Mouse (Mus musculus) left cerebral cortex, adult 18-20 months (tissue): Measurements from ENCODE around the gene Kcnk4. TPM values are rescaled to one million over a fixed set of nuclear protein-coding genes. Genes with fewer than 3 reads are reported as not detected.

Experiments
- DNase-seq, 2 experiments: peaks; one replicate each; pipeline ENCODE4 v3.0.0; 2021 to 2022; ENCODE audit warnings: low spot score in 2 of 2, mixed read lengths in 1 of 2
- long read RNA-seq, 2 experiments: library from polyadenylated mRNA; stranded (forward); transcript quantifications; one replicate each; pipeline ENCODE4 v2.0.0; 2021
- total RNA-seq, 2 experiments: library from RNA; stranded (reverse); gene quantifications; 2 replicates each; pipeline ENCODE4 v1.2.3; 2021

Kcnk4 gene
- 10 to 100 TPM; 29.2 to 37.4 TPM for total RNA-seq
- long read RNA-seq, experiment 1, partial matches to known transcripts = 8 of 41 reads
- long read RNA-seq, experiment 1, other reads (novel, unspliced or antisense) = 25 of 41 reads
- long read RNA-seq, experiment 2, partial matches to known transcripts = 6 of 23 reads
- long read RNA-seq, experiment 2, other reads (novel, unspliced or antisense) = 14 of 23 reads

DNA sequence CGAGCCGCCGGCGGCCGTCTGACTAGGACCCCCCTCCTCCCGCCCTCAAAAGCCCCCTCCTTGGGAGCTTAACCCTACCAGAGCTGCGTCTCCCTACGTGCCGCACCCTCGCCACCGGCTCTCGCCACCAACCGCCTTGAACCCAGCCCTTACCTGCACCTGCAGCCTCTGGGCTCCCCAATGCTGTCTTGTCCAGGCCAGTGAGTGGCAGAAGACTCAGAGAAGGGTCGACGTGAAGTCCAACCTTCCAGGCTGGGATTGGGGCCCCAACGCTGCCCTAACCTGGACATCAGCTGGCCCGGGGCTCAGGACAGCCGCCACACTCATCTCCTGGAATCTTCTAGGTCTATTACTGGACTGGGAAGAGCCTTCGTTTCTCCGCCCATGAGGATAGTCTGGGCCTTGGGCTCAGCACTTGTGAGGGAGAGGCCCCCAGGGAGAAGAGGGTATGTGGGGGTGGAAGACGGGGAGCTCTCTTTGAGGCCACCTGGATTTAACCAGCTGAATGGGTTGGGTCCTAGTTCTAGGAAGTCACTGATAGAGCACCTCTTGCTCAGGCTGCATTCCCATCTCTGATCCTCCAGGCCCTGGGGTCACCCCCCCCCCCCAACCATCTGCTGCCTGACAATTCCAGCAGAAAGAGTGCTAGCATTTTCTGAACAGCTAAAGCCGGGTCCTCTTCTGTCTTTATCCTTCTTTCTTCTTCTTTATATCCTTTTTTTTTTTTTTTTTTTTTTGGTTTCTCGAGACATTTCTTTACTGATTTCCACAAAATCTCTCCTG is at the start of gene Kcnk4:
Gene Kcnk4 (minus strand): TSS at position 321 of the 783 bp plus-strand sequence.
- DNase-seq = no peak

DNA sequence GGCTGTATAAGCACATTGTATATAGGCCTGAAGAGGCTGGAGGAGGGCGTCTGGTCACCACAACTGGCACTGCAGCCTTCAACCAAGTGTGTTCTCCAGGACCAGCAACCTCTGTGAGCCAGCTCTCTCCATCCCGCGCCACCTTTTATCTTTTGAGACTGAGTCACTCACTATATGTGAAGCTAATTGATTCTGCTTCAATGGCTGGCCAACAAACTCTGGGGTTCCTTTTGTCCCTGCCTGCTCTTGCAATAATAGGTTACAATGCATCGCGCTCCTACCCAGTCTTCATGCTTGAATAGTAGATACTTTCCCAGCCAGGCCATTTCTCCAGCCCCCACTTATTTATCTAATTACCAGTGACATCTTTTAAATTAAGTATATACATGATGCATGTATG is 49.3 kb upstream of the Kcnk4 start:
- no peak for DNase-seq

DNA sequence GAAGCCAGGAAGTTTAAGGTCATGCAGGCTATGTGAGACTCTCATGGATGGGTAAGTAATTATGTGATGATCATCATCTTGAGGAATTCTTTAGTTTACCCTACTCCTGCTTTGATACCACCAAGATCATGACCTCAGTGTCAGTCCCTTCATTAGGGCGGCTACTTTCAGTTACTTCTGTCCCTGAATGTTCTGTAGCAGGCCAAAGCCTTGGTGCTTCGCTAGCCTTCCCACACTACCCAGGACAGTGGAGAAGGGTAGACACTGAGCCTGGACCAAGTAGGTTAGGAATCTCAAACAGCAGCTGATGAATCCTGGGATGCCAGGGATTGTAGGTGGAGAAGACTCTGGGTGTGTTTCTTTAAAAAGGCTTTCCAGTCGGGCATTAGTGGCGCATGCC is 47.1 kb upstream of the Kcnk4 start:
- DNase-seq = no peak

DNA sequence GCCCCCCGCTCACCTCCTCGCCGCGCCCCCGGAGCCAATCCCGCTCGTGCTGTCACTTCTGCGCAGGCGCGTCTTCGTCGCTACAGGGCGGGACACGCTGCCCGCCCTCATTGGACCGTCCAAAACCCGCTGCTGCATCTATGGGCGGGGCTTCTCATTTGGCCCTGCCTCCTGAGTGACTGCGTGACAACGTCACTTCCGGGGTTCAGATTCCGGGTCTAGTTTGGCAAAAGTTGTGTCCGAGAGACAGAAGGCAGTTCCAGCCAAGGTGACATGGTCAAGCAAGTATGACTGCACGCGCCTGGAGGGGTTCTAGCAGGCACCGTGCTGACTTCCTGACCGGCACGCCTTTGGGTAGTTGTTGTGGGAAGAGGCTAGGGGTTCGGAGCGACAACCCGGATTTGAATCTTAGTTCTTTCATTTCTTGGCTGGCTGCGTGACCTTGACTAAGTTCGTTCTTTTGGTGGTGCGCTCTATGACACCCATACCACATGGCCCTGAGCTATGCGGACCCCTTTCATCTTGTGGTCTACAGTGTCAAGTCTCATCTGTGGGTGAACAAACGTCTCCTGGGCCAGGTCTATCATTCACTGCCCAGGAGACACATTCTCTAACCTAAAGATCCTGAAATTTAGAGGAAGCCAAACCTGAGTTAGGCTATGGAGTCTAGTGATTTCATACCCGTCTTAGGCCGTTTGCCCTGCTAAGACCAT is 46.2 kb upstream of the Kcnk4 start, which contains the start of gene Fkbp2:
Gene Fkbp2 (minus strand): TSS at position 121 of the 713 bp plus-strand sequence.
- peak; percentile 98 to 99 for DNase-seq

DNA sequence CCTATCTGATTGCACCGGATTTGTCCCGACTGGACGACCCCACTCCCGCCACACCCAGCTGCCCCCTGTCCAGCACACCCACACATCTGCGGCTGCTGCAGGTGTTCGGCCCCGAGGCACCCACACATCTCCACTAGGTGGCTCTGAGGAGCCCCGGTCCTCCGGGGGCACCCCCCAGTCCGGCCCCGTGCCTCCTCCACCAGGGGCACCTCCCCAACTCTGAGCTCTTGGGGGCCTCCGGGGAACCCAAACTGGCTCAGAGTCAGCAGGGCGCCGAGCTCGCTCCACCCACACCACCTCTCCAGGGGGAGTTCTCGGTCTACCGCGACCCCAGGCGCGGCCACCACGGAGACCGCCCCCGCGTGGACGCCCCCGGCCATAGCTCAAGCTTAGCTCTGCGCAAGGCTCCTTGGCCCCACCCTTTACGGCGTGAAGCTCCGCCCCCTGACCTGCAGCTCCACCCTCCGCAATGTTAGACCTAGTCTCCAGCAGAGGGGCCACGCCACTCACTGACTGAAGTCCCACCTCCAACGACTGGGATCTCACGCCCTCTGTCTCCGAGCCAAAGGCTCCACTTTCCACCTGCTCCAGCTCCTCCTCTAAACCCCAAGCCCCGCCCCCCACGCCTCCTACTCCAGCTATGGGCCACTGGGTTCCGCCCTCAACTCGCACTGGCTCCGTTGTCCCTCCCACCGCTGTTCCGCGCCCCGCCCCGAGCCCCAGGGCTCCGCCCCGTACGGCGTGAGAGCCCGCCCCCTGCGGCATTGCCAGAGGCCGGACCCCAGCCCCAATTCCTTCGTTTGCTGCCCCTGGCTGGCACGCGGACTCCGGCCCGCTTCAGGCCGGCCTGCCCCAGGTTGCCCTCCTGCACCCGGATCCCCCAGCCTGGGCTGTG is 45.4 kb upstream of the Kcnk4 start:
- peak; percentile 99 for DNase-seq

DNA sequence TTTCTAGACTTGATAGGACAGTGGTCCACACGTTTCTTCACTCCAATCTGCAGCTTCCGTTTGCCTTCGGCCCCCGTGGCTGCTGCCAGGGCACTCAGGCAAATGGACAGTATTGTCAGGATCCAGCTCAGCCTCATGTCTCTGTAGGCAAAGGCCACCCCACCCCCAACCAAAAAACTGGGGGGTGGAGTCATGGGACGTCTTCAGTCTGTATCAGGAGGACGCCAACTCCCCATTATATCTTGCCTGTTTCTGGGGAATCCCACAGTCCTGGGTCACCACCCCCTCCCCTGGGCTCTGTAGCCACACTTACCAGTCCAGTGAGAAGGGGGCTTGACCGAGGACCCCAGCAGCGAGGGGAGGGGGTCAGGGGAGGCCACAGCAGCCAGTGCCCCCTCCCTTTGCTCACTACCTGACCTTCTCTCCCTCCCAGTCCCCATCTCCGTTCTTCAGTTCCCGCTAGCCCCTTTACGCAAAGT is 44.7 kb upstream of the Kcnk4 start:
- DNase-seq = peak; percentile 37 to 55

DNA sequence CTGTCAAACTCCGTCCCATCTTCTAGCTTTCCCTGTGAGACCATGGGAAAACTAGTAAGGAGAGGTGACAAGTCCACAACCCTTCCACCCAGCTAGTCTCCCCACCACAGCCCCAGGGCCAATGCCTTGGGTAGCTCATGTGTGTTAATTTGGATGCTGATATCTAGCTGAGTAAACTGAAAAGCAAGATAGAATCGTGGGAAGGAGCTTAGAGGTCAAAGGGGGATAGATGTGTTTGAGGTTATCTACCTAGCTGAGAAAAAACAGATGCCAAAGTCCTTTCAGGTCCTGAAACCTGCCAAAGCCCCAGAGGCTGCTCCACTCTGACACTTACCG is 44.3 kb upstream of the Kcnk4 start:
- no peak for DNase-seq

DNA sequence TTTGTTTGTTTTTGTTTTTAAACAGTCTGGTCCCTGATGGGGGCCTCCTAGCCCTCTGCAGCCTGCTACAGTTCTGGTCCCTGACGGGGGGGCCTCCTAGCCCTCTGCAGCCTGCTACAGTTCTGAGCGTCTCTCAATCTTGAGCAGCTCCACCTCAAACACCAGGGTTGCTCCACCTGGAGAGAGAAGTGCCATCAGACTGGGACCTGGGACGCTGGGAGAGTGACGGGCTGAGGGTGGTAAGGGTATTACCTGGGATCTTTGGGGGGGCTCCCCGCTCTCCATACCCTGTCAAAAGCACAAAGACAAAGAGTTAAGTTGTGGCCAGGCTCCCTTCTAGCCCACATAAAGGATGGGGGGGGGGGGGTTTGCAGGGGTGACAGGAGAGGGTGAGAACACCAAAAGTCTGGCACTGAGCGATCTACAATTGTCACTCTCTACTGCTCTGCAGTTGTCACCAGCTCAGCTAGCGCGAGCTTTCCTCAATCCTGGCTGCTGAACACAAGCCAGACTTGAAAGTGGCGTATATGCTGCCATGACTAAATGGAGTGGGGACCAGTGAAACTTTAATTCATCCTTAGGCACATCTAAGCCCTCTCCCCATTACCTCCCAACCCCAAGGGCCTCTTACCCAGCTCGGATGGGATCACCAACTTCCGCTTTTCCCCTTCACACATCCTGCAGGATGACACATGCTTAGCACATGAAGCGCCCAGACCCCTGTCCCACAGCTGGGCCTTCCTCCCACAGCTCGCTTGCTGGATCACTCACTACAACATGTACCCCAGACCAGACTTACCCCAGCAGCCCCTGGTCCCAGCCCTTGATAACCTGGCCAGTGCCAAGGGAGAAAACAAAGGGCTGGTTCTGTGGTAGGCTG is 43.7 kb upstream of the Kcnk4 start:
- DNase-seq = no peak

DNA sequence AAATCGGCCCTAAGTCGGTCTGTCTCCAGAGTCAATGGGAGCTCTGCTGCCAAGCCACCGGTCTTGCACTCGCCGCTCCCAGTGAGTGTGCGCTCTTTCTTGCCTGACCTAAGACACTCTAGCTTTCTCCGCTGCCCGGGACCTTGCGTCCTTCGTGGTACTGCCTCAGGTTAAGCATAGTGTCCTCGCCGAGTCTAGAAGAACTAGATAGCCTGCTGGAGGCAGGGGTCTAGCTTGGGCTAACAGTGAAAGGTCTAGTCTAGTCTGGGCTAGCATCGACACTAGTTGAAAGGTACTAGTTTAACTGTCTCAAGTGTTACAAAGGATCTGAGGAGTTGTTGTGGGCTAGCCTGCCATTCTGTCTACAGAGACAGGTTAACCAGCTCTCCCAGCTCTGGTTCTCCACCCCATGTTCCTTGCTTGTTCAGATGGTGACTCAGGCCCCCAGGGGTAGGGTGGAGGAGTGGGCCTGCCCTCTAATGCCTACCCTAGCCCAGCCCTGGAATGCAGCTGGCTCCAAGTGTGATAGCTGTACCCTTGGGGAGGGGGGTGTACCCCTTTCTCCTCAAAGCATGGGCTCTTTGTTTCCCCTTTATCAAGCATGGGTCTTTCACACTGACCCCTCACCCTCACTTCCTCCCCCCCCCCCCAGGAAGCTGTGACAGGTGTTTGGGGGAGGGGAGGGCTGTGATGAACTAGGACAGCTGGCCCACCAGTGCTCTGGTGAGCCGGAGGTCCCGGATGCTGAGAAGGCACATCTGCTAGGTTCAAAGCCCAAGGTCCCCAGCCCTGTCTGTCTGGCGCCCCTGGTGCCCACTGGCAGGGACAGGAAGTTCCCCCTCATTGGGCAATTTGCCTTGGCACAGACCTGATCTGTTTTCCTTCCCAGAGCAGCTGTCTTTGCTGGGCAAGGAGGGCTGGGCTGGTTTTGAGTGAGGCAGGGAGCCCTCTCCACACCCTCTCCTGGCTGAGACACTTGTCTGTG is 41.5 kb upstream of the Kcnk4 start, which contains the start of gene Plcb3:
Gene Plcb3 (minus strand): TSS at position 934 of the 985 bp plus-strand sequence.
- DNase-seq = peak; percentile 37 to 41

DNA sequence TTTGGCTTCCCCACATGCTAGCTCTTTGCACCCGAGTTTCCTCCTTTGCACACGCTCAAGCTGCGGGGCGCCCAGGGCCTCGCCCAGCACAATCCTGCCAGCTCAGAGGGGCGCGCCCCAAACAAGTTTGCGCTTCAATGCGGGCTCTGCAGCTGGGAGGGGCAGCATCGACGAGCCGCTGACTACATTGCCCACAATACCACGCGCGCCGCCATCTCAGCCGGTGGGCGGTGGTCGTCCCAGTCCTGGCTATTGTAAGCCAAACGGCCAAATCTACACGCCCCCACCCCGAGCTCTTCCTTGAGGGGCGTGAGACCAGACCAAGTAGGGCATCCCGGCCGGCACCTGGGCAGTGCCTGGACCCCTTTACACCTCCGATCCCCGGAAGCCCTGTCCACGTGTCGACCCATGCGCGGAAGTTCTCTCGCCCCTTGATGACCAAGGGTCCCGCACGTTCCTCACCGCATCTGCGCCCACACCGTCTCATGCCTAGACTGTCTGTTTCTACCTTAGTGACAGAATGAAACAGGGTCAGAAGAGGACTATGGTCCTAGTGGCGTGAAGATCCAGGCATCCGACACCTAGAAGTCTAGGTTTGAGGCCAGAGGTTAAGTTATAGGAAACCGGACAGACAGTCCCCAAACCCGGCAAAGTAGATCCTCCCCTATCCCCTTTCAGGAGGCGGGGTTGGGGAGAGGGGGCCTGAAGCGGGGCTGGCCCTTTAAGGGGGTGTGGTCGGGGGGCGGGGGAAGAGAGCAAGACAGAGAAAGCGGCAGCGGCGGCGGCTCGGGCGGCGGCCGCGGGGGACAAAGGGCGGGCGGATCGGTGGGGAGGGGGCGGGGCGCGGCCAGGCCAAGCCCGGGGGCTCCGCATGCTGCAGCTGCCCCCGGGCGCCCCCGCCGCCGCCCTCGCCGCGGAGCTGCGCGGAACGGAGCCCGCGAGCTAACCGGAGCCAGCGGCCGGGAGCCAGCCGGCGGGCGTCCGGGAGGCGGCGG is 40.2 kb upstream of the Kcnk4 start, which contains the start of gene Ppp1r14b:
Gene Ppp1r14b (plus strand): TSS at position 758 of the 995 bp plus-strand sequence.
- DNase-seq = peak; percentile 70 to 77

DNA sequence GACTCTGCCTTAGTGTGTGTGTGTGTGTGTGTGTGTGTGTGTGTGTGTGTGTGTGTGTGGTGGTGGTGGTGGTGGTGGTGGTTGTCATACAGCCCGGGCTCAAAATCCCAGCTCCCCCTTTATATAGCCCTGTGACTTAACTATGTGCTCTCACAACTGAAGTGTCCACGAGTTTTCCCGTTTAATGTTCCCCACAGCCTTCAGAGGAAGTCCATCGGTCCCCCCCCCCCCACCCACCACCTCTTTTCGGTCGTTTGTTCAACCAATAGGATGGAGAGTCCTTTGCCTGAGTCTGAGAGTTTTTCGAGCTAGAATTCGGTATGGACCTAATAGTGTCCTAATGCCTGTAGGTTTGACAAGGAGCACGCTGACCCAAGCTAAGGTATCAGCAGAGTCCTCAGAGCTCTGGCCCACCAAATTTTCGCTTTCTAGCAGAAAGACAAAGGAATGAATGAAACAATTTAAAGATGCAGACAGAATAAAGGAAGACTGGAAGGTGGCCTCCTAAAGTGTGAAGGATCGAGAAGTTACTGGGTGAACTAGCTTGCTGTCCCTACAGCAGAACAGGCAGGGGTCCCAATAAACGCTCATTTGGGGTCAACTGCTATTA is 39.4 kb upstream of the Kcnk4 start:
- no peak for DNase-seq

DNA sequence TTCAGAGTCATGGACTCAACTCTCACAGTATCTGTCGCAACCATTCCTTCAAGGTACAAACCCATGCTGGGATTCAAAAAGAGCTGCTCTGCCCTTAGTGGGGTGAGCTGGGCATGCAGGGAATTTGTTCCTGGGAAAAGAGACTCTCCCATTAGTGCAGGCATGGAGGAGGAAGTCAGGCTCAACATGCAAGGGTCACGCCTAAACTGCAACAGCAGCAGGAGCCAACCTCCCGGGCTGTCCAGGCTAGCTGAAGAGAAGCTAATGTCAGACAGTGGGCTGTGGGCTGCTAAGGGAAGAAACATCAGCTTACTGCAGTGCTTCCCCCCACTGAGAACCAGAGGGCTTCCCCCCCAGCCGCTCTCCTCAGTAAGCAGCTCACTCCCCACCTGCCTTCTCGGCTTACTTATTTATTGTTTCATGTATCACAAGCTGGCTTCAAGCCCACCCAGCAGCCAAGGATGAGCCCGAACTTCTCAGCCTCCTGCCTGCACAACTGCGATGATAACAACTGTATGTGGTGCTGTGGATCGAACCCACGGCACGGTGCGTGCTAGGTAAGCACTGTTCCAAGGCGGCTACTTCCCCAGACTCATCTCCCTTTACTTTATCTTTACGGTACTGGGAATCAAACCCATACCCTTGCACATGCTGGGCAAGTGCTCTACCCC is 38.1 kb upstream of the Kcnk4 start:
- DNase-seq = no peak

DNA sequence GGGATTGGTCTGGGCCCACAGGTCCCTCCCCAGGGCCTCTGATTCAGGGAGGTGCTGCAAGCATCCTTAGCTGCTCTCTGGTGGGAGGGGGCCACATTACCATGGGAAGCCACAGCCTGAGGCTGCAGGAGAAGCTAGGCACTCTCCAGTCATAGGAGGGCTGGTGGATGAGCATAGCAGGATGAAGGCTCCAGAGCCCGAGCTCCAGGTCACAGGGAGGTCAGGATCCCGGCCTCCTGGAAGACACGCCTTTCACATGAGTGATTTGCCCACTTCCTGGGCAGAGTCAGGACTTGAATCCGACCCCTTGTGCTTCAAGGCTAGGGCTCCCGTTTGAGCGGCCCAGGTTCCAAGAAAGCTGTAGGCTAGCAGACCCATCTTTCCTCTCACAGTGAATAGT is 37.3 kb upstream of the Kcnk4 start:
- DNase-seq = no peak

DNA sequence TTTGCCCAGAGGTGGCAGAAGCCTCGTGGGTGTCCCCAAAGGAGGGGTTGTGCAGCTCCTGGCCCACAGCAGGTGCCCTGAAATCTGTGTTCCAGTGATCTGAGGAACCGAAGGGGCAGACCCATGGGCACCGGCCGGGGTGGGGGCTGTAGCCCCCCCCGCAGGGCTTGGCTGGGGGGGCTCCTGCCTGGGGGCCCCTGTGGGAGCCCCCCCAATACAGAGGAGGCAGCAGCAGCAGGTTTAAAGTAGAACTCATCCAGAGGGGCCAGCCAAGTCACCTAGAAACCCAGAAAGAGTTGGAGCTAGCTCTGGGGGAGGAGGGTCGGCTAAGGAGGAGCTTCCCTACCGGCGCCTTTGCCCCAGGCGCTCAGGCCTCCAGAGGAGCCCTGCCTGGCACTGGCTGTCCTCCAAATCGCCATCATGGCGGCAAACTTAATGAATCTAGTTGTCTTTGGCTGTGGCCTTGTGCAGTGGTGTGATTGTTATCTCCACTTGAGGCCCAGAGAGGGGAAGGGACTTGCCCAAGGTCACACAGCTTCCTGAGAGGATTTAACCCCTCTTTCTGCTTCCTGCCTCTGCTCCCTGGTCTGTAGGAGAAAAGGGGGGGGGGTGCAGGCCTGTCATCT is 36.3 kb upstream of the Kcnk4 start:
- no peak for DNase-seq

DNA sequence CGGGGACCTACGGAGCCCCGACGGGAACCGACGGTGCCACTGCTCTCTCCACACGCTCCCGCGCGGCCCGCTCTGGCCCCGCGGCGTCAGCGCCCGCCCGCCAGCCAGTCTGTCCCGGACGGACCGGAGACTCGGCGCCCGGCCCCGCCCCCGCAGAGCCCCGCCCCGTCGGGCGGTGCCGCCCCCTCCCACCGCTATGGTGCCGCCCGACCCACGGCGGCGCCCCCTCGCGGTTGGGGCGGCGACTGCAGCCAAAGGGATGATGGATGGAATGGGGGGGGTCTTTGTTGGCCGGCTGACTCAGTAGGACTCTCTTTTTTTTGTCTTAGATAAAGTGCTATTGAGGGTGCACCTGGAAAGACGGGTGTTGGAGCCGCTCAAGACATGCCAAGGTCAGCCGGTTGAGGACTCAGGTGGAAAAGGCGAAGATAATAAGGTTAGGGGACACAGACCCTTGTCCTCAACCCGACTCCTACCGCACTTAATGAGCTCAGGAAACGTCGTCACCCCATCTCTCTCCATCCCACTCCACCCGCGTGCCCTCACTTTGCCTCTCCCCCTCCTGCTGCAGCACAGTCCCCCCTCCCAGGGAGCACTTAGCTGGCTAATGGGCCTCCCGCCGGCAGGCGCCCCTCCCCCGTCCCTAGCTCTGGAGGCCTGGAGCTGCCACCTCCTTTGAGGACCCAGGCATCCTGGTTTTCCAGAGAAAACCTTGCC is 35.5 kb upstream of the Kcnk4 start:
- peak in 1 of 2 experiments; percentile 20 for DNase-seq
